Mouse (Mus musculus) limb, embryonic 10.5 days (tissue): ENCODE data around the gene Dock4. TPM values are rescaled to one million over a fixed set of nuclear protein-coding genes. Genes with fewer than 3 reads are reported as not detected.

Experiments
- DNase-seq: peaks from one replicate; pipeline ENCODE4 v3.0.0-alpha.2; 2017; ENCODE audit warnings: low spot score
- H3K27ac ChIP-seq: fragments of 300-500 bp; sonication (generic); 2 replicates; pipeline ENCODE4 v1.5.1; 2016; ENCODE audit warnings: mild to moderate bottlenecking
- H3K27me3 ChIP-seq: fragments of 300-500 bp; sonication (generic); 2 replicates; pipeline ENCODE4 v1.6.1; 2016; ENCODE audit warnings: low read depth, mild to moderate bottlenecking; ENCODE audit not compliant: poor library complexity, severe bottlenecking
- H3K36me3 ChIP-seq: fragments of 300-500 bp; sonication (generic); 2 replicates; pipeline ENCODE4 v1.6.1; 2016; ENCODE audit warnings: mild to moderate bottlenecking, moderate library complexity
- H3K4me1 ChIP-seq: fragments of 300-500 bp; sonication (generic); 2 replicates; pipeline ENCODE4 v1.6.1; 2016
- H3K4me3 ChIP-seq: fragments of 300-500 bp; sonication (generic); 2 replicates; pipeline ENCODE4 v1.5.1; 2016; ENCODE audit warnings: mild to moderate bottlenecking, moderate library complexity
- H3K9me3 ChIP-seq: fragments of 300-500 bp; sonication (generic); replicated peaks from 2 replicates; pipeline ENCODE4 v1.6.1; 2016; ENCODE audit warnings: mild to moderate bottlenecking
- WGBS: fragments of 180-500 bp; shearing (Covaris S2); methylation state at CpG from one replicate; pipeline ENCODE4 v1.1.7; 2016; 5-methylcytosine and 5-hydroxymethylcytosine counted together
- polyA plus RNA-seq: library from polyadenylated mRNA; unstranded; fragments of >200 nt; fragmentation: Nextera tagmentation; extraction: Ambion mirVana; gene quantifications from 2 replicates; pipeline ENCODE4 v1.2.1, GENCODE M21; 2016

The Dock4 gene
- polyA plus RNA-seq, result 16.9 and 18.8 TPM in 2 replicates

- H3K27ac ChIP-seq, result peak within 1 kb of the TSS; percentile 91
- H3K36me3 ChIP-seq, result no peaks in the 10 kb centered on the region
- no peaks in the 10 kb centered on the region for H3K27me3 ChIP-seq
- DNase-seq, result peak; percentile 96
- no peaks in the 10 kb centered on the region for H3K9me3 ChIP-seq
- WGBS, result under 1% methylated on average over 80 of the region's 80 CpGs
- peaks cover 33% of the 10 kb centered on the region for H3K4me1 ChIP-seq
- peak within 1 kb of the TSS; percentile 83 for H3K4me3 ChIP-seq
Observed at GRCm38 (mm10) chr12:40445648-40446449, at the start of gene Dock4, which contains the start of gene Zfp277. Gene Dock4, plus strand, starts transcription at chr12:40445952. Gene Zfp277, minus strand, starts transcription at chr12:40445902.

GRCm38 (mm10) chr12:40398916-40399315, 46.8 kb upstream of the Dock4 start:
- no peak overlapping the region for H3K4me3 ChIP-seq
- peaks cover 9% of the 10 kb centered on the region; the same call in 1 of the 2 replicates for H3K36me3 ChIP-seq
- H3K27me3 ChIP-seq, result no peaks in the 10 kb centered on the region
- no peaks in the 10 kb centered on the region for H3K4me1 ChIP-seq
- no peak for DNase-seq
- no peak overlapping the region for H3K27ac ChIP-seq
- no peaks in the 10 kb centered on the region for H3K9me3 ChIP-seq
- WGBS, result 91% methylated on average over 2 of the region's 2 CpGs

GRCm38 (mm10) chr12:40399386-40399785, 46.4 kb upstream of the Dock4 start:
- Histone ChIP-seq H3K4me1 (no peaks in the 10 kb centered on the region), H3K27me3 (no peaks in the 10 kb centered on the region), H3K4me3 (no peak overlapping the region), H3K9me3 (no peaks in the 10 kb centered on the region), H3K27ac (no peak overlapping the region), H3K36me3 (peaks cover 9% of the 10 kb centered on the region; the same call in 1 of the 2 replicates)
- WGBS, result 94% methylated on average over 2 of the region's 2 CpGs
- no peak for DNase-seq

GRCm38 (mm10) chr12:40399812-40400211, 45.9 kb upstream of the Dock4 start:
- H3K36me3 ChIP-seq, result peaks cover 9% of the 10 kb centered on the region; the same call in 1 of the 2 replicates
- no peak overlapping the region for H3K27ac ChIP-seq
- no peaks in the 10 kb centered on the region for H3K27me3 ChIP-seq
- H3K4me1 ChIP-seq, result no peaks in the 10 kb centered on the region
- no peak overlapping the region for H3K4me3 ChIP-seq
- H3K9me3 ChIP-seq, result no peaks in the 10 kb centered on the region
- no peak for DNase-seq
- 94% methylated on average over 10 of the region's 10 CpGs for WGBS

GRCm38 (mm10) chr12:40414682-40415311, 31.0 kb upstream of the Dock4 start:
- H3K4me3 ChIP-seq, result no peak overlapping the region
- H3K27me3 ChIP-seq, result no peaks in the 10 kb centered on the region
- 75% methylated on average over 5 of the region's 5 CpGs for WGBS
- no peak for DNase-seq
- no peak overlapping the region for H3K27ac ChIP-seq
- H3K9me3 ChIP-seq, result no peaks in the 10 kb centered on the region
- H3K36me3 ChIP-seq, result 0 out of 2 replicates have a peak, but pooled peaks cover 1% of the 10 kb centered on the region
- H3K4me1 ChIP-seq, result no peaks in the 10 kb centered on the region

- 92% methylated on average over 8 of the region's 8 CpGs for WGBS
Observed at GRCm38 (mm10) chr12:40415312-40415925, 30.3 kb upstream of the Dock4 start.

GRCm38 (mm10) chr12:40417257-40417656, 28.5 kb upstream of the Dock4 start:
- no peaks in the 10 kb centered on the region for H3K4me1 ChIP-seq
- DNase-seq, result no peak
- no peak overlapping the region for H3K4me3 ChIP-seq
- H3K9me3 ChIP-seq, result no peaks in the 10 kb centered on the region
- H3K36me3 ChIP-seq, result no peaks in the 10 kb centered on the region
- 95% methylated on average over 4 of the region's 4 CpGs for WGBS
- no peaks in the 10 kb centered on the region for H3K27me3 ChIP-seq
- no peak overlapping the region for H3K27ac ChIP-seq

More at GRCm38 (mm10) chr12:40415312-40415925, 30.3 kb upstream of the Dock4 start:
- Histone ChIP-seq H3K4me1 (no peaks in the 10 kb centered on the region), H3K27ac (no peak overlapping the region), H3K36me3 (no peaks in the 10 kb centered on the region), H3K27me3 (no peaks in the 10 kb centered on the region), H3K4me3 (no peak overlapping the region), H3K9me3 (no peaks in the 10 kb centered on the region)
- DNase-seq, result no peak

- WGBS, result 97% methylated on average over 1 of the region's 1 CpGs
- no peak for DNase-seq
Observed at GRCm38 (mm10) chr12:40424991-40425390, 20.8 kb upstream of the Dock4 start.

GRCm38 (mm10) chr12:40427606-40428005, 18.1 kb upstream of the Dock4 start:
- Histone ChIP-seq H3K36me3 (no peaks in the 10 kb centered on the region), H3K4me1 (peaks cover 20% of the 10 kb centered on the region), H3K27ac (no peak overlapping the region), H3K27me3 (no peaks in the 10 kb centered on the region), H3K9me3 (no peaks in the 10 kb centered on the region), H3K4me3 (no peak overlapping the region)
- WGBS, result 90% methylated on average over 10 of the region's 10 CpGs
- no peak for DNase-seq

More at GRCm38 (mm10) chr12:40424991-40425390, 20.8 kb upstream of the Dock4 start:
- Histone ChIP-seq H3K27ac (no peak overlapping the region), H3K4me3 (no peak overlapping the region), H3K36me3 (no peaks in the 10 kb centered on the region), H3K4me1 (peaks cover 9% of the 10 kb centered on the region), H3K9me3 (no peaks in the 10 kb centered on the region), H3K27me3 (no peaks in the 10 kb centered on the region)

- no peak overlapping the region for H3K4me3 ChIP-seq
- no peak for DNase-seq
- H3K27me3 ChIP-seq, result no peaks in the 10 kb centered on the region
- WGBS, result 34% methylated on average over 3 of the region's 3 CpGs
- peaks cover 20% of the 10 kb centered on the region for H3K4me1 ChIP-seq
- no peak overlapping the region for H3K27ac ChIP-seq
- no peaks in the 10 kb centered on the region for H3K9me3 ChIP-seq
- H3K36me3 ChIP-seq, result no peaks in the 10 kb centered on the region
Observed at GRCm38 (mm10) chr12:40429976-40430375, 15.8 kb upstream of the Dock4 start.

GRCm38 (mm10) chr12:40431075-40431474, 14.7 kb upstream of the Dock4 start:
- Histone ChIP-seq H3K27ac (0 out of 2 replicates have a peak overlapping the region, but pooled peaks have one; percentile 42), H3K9me3 (no peaks in the 10 kb centered on the region), H3K4me1 (peaks cover 20% of the 10 kb centered on the region), H3K4me3 (no peak overlapping the region), H3K36me3 (no peaks in the 10 kb centered on the region), H3K27me3 (no peaks in the 10 kb centered on the region)
- no peak for DNase-seq
- 71% methylated on average over 5 of the region's 5 CpGs for WGBS

GRCm38 (mm10) chr12:40434101-40434500, 11.7 kb upstream of the Dock4 start:
- DNase-seq, result no peak
- peaks cover 24% of the 10 kb centered on the region for H3K4me1 ChIP-seq
- 47% methylated on average over 3 of the region's 3 CpGs for WGBS
- H3K27ac ChIP-seq, result no peak overlapping the region
- H3K9me3 ChIP-seq, result no peaks in the 10 kb centered on the region
- H3K27me3 ChIP-seq, result no peaks in the 10 kb centered on the region
- H3K36me3 ChIP-seq, result no peaks in the 10 kb centered on the region
- H3K4me3 ChIP-seq, result no peak overlapping the region

GRCm38 (mm10) chr12:40438049-40438448, 7.7 kb upstream of the Dock4 start:
- no peak overlapping the region for H3K4me3 ChIP-seq
- DNase-seq, result no peak
- no peak overlapping the region for H3K27ac ChIP-seq
- 0 out of 2 replicates have a peak, but pooled peaks cover 3% of the 10 kb centered on the region for H3K4me1 ChIP-seq
- no peaks in the 10 kb centered on the region for H3K9me3 ChIP-seq
- H3K27me3 ChIP-seq, result no peaks in the 10 kb centered on the region
- no peaks in the 10 kb centered on the region for H3K36me3 ChIP-seq
- 20% methylated on average over 2 of the region's 2 CpGs for WGBS
